Mouse (Mus musculus) left cerebral cortex, postnatal 4 days (tissue): ENCODE results near the gene Adm. TPM values are rescaled to one million over a fixed set of nuclear protein-coding genes. Genes with fewer than 3 reads are reported as not detected.
"Not testable (repeated sequence)": the region's sequence is repeated elsewhere in the genome, so short reads cannot be mapped to it uniquely, and the experiment has no call there.

ENCODE experiments used
- DNase-seq: peaks from one replicate; pipeline ENCODE4 v3.0.0-alpha.2; 2022
- intact Hi-C: fragments of 180-260 bp; cut with DNase I; formaldehyde crosslinking; loops from one replicate; pipeline ENCODE4 v1.15.1; 2025
- total RNA-seq, 2 experiments: library from RNA; stranded (reverse); gene quantifications; 2 replicates each; pipeline ENCODE4 v1.2.3; 2021

Adm gene
- total RNA-seq, 2 experiments from 2014 or later = 2.3 to 2.6 TPM

- no peak for DNase-seq
- intact Hi-C loops = loop anchor here (5.0 kb wide), 1 partner anchor 465 kb away; no protein-coding TSS in a partner anchor
These were observed 370 bp upstream of the Adm start for GRCm38 (mm10) chr7:110627099-110627482.

GRCm38 (mm10) chr7:110628273-110628600 lies 776 bp downstream of the Adm start:
- no peak for DNase-seq
- intact Hi-C loops = loop anchor here (5.0 kb wide), 1 partner anchor 466 kb away; no protein-coding TSS in a partner anchor

GRCm38 (mm10) chr7:110628611-110629354 lies 1.3 kb downstream of the Adm start:
- intact Hi-C loops = loop anchor here (5.0 kb wide), 1 partner anchor 466 kb away; no protein-coding TSS in a partner anchor
- peak; percentile 37 for DNase-seq

- peak; percentile 84 for DNase-seq
- intact Hi-C loops = loop anchor here (5.0 to 10.0 kb wide), 3 partner anchors 195 to 468 kb away; no protein-coding TSS in a partner anchor
These were observed 2.6 kb downstream of the Adm start for GRCm38 (mm10) chr7:110629892-110630666.

GRCm38 (mm10) chr7:110631136-110631888 lies 3.9 kb downstream of the Adm start:
- intact Hi-C loops = loop anchor here (5.0 to 10.0 kb wide), 2 partner anchors 197 to 344 kb away; no protein-coding TSS in a partner anchor
- DNase-seq = no peak

GRCm38 (mm10) chr7:110635929-110636328 lies 8.5 kb downstream of the Adm start:
- intact Hi-C loops = loop anchor here (10.0 kb wide), 1 partner anchor 201 kb away; no protein-coding TSS in a partner anchor
- no peak for DNase-seq

- intact Hi-C loops = loop anchor here (10.0 kb wide), 1 partner anchor 202 kb away; no protein-coding TSS in a partner anchor
- DNase-seq = no peak
These were observed 9.1 kb downstream of the Adm start for GRCm38 (mm10) chr7:110636559-110636958.

- peak; percentile 80 for DNase-seq
- intact Hi-C loops = loop anchor here (10.0 kb wide), 1 partner anchor 204 kb away; no protein-coding TSS in a partner anchor
These were observed 11.0 kb downstream of the Adm start for GRCm38 (mm10) chr7:110638305-110639110.

- intact Hi-C loops = loop anchor here (10.0 kb wide), 1 partner anchor 205 kb away; no protein-coding TSS in a partner anchor
- DNase-seq = no peak
These were observed 11.9 kb downstream of the Adm start for GRCm38 (mm10) chr7:110639291-110639915.

- intact Hi-C loops = loop anchor here (10.0 kb wide), 1 partner anchor 205 kb away; no protein-coding TSS in a partner anchor
- DNase-seq = not testable (repeated sequence)
These were observed 12.5 kb downstream of the Adm start for GRCm38 (mm10) chr7:110639958-110640357.

GRCm38 (mm10) chr7:110645311-110645710 lies 17.9 kb downstream of the Adm start:
- DNase-seq = peak; percentile 67
- intact Hi-C loops = loop anchor here (5.0 kb wide), 1 partner anchor 358 kb away; no protein-coding TSS in a partner anchor

GRCm38 (mm10) chr7:110645859-110646258 lies 18.4 kb downstream of the Adm start:
- no peak for DNase-seq
- intact Hi-C loops = loop anchor here (5.0 kb wide), 1 partner anchor 359 kb away; no protein-coding TSS in a partner anchor

GRCm38 (mm10) chr7:110646611-110647407 lies 19.3 kb downstream of the Adm start:
- DNase-seq = no peak
- intact Hi-C loops = loop anchor here (5.0 kb wide), 1 partner anchor 360 kb away; no protein-coding TSS in a partner anchor

GRCm38 (mm10) chr7:110647559-110648454 lies 20.3 kb downstream of the Adm start:
- intact Hi-C loops = loop anchor here (5.0 kb wide), 1 partner anchor 361 kb away; no protein-coding TSS in a partner anchor
- DNase-seq = no peak

- intact Hi-C loops = loop anchor here (5.0 kb wide), 1 partner anchor 361 kb away; no protein-coding TSS in a partner anchor
- DNase-seq = no peak
These were observed 21.1 kb downstream of the Adm start for GRCm38 (mm10) chr7:110648455-110649085.
